Mouse (Mus musculus): ENCODE results near the gene Prl. TPM values are rescaled to one million over a fixed set of nuclear protein-coding genes. Genes with fewer than 3 reads are reported as not detected.
"Not testable (repeated sequence)": the region's sequence is repeated elsewhere in the genome, so short reads cannot be mapped to it uniquely, and the experiment has no call there.

Prl gene
- not detected in 2 replicates for polyA plus RNA-seq (2012; ENCODE audit: insufficient read depth, low replicate concordance)

DNA sequence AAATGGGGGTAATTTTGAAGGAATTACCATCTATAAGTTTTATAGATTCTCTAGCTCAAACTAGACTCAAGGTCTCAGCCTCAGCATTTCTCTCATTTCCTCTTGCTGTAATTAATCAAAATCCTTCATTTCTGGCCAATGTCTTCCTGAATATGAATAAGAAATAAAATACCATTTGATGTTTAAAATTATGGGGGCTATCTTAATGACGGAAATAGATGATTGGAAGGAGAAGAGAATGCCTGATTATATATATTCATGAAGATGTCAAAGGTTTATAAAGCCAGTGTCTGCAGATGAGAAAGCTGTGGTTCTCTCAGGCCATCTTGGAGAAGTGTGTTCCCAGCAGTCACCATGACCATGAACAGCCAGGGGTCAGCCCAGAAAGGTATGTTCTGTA, at the start of gene Prl:
Gene Prl (plus strand): TSS at position 301 of the 400 bp plus-strand sequence.
- no peak for TF ChIP-seq GATA1 (IDR thresholded peaks at IDR 0.05; ENCODE audit: borderline replicate concordance, low read length)
- TF ChIP-seq FLI1 (IDR thresholded peaks at IDR 0.05; ENCODE audit: low read length), result no peak

DNA sequence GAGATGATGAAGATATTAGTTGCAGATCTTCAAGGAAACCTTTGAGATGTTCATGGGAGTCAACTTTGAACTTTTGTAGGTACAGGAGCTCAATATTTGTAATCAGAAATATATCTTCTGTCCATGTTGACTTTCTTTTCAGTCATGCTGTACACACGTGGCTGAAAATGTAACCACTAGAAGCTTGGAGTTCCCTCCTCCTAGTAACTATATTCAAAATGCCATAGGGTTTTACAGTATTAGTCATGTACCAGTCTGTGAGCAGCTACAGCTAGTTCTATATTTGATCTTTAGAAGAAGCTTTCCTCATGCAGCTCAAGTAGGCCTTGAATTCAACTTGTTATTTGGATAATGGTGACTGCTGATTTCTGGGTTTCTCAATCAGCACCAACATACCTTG, 30.8 kb upstream of the Prl start:
- TF ChIP-seq FLI1 (IDR thresholded peaks at IDR 0.05; ENCODE audit: low read length) (no peak), GATA1 (IDR thresholded peaks at IDR 0.05; ENCODE audit: borderline replicate concordance, low read length) (no peak)
- H3K4me3 ChIP-seq (replicated peaks), result no peak overlapping the region
- no peaks in the 10 kb centered on the region for H3K4me1 ChIP-seq
- no peaks in the 10 kb centered on the region for H3K9me3 ChIP-seq
- no peaks in the 10 kb centered on the region for H3K36me3 ChIP-seq (replicated peaks; ENCODE audit: low read length)
- no peaks in the 10 kb centered on the region for H3K27me3 ChIP-seq (replicated peaks)

More for the DNA sequence above, at the start of gene Prl:
- Histone ChIP-seq H3K4me3 (replicated peaks) (no peak within 1 kb of the TSS), H3K36me3 (replicated peaks; ENCODE audit: low read length) (no peaks in the 10 kb centered on the region), H3K4me1 (no peaks in the 10 kb centered on the region), H3K27me3 (replicated peaks) (no peaks in the 10 kb centered on the region), H3K9me3 (no peaks in the 10 kb centered on the region)

- Histone ChIP-seq H3K27me3 (replicated peaks) (no peaks in the 10 kb centered on the region), H3K9me3 (no peaks in the 10 kb centered on the region), H3K36me3 (replicated peaks; ENCODE audit: low read length) (no peaks in the 10 kb centered on the region), H3K4me3 (replicated peaks) (no peak overlapping the region), H3K4me1 (no peaks in the 10 kb centered on the region)
- TF ChIP-seq GATA1 (IDR thresholded peaks at IDR 0.05; ENCODE audit: borderline replicate concordance, low read length), result no peak
- no peak for TF ChIP-seq FLI1 (IDR thresholded peaks at IDR 0.05; ENCODE audit: low read length)
Measured at GRCm38 (mm10) chr13:27027376-27027775, 30.0 kb upstream of the Prl start.

- Histone ChIP-seq H3K9me3 (no peaks in the 10 kb centered on the region), H3K4me3 (replicated peaks) (no peak overlapping the region), H3K27me3 (replicated peaks) (no peaks in the 10 kb centered on the region), H3K4me1 (no peaks in the 10 kb centered on the region), H3K36me3 (replicated peaks; ENCODE audit: low read length) (no peaks in the 10 kb centered on the region)
- no peak for TF ChIP-seq FLI1 (IDR thresholded peaks at IDR 0.05; ENCODE audit: low read length)
- no peak for TF ChIP-seq GATA1 (IDR thresholded peaks at IDR 0.05; ENCODE audit: borderline replicate concordance, low read length)
Measured at GRCm38 (mm10) chr13:27028501-27029240, 28.7 kb upstream of the Prl start.

- no peaks in the 10 kb centered on the region for H3K9me3 ChIP-seq
- no peaks in the 10 kb centered on the region for H3K36me3 ChIP-seq (replicated peaks; ENCODE audit: low read length)
- TF ChIP-seq GATA1 (IDR thresholded peaks at IDR 0.05; ENCODE audit: borderline replicate concordance, low read length) (no peak), FLI1 (IDR thresholded peaks at IDR 0.05; ENCODE audit: low read length) (no peak)
- H3K27me3 ChIP-seq (replicated peaks), result no peaks in the 10 kb centered on the region
- H3K4me3 ChIP-seq (replicated peaks), result no peak overlapping the region
- H3K4me1 ChIP-seq, result no peaks in the 10 kb centered on the region
Measured at GRCm38 (mm10) chr13:27031101-27031852, 26.1 kb upstream of the Prl start.

- H3K9me3 ChIP-seq, result no peaks in the 10 kb centered on the region
- H3K27me3 ChIP-seq (replicated peaks), result no peaks in the 10 kb centered on the region
Measured at GRCm38 (mm10) chr13:27031853-27032240, 25.5 kb upstream of the Prl start.

DNA sequence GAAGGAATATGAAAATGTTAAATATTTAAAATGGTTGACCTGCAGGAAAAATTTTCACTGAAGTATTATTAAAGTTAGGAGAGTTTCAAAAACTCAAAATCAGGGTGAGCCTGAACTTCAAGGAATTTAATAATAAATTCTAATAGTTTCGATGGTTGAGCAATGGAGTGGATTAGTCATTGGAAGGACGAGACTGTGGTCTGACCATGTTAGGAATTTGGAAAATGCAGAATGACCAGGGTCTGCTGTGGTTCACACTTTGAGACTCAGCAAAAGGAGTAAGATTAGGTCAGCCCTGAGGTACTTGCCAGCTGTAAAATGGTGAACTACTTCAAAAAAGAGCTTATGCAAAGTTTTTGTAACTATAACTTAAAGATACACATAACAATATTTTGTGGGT, 24.4 kb upstream of the Prl start:
- no peaks in the 10 kb centered on the region for H3K9me3 ChIP-seq
- H3K36me3 ChIP-seq (replicated peaks; ENCODE audit: low read length), result no peaks in the 10 kb centered on the region
- TF ChIP-seq GATA1 (IDR thresholded peaks at IDR 0.05; ENCODE audit: borderline replicate concordance, low read length), result no peak
- no peak for TF ChIP-seq FLI1 (IDR thresholded peaks at IDR 0.05; ENCODE audit: low read length)
- H3K27me3 ChIP-seq (replicated peaks), result no peaks in the 10 kb centered on the region
- no peaks in the 10 kb centered on the region for H3K4me1 ChIP-seq
- H3K4me3 ChIP-seq (replicated peaks), result no peak overlapping the region

More at GRCm38 (mm10) chr13:27031853-27032240, 25.5 kb upstream of the Prl start:
- no peak overlapping the region for H3K4me3 ChIP-seq (replicated peaks)
- no peaks in the 10 kb centered on the region for H3K36me3 ChIP-seq (replicated peaks; ENCODE audit: low read length)
- TF ChIP-seq FLI1 (IDR thresholded peaks at IDR 0.05; ENCODE audit: low read length) (no peak), GATA1 (IDR thresholded peaks at IDR 0.05; ENCODE audit: borderline replicate concordance, low read length) (no peak)
- H3K4me1 ChIP-seq, result no peaks in the 10 kb centered on the region

DNA sequence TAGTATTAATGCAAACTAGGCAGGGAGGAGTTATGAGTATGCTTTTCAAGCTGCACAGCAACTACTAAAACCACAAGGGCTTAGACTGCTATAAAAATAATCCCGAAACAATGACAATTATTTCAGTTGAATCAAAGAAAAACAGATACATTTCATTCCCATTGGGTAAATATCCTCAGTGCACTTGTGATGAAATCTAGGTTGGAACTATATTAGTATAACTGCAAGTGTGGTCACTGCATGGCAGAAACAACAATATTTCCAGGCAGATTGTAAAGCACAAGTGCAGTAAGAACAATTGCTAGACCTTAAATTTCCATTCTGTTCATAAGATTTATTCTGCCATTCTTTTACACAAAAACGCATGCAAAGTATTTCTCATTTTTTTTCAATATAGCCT, 15.2 kb upstream of the Prl start:
- no peak for TF ChIP-seq FLI1 (IDR thresholded peaks at IDR 0.05; ENCODE audit: low read length)
- TF ChIP-seq GATA1 (IDR thresholded peaks at IDR 0.05; ENCODE audit: borderline replicate concordance, low read length), result no peak

DNA sequence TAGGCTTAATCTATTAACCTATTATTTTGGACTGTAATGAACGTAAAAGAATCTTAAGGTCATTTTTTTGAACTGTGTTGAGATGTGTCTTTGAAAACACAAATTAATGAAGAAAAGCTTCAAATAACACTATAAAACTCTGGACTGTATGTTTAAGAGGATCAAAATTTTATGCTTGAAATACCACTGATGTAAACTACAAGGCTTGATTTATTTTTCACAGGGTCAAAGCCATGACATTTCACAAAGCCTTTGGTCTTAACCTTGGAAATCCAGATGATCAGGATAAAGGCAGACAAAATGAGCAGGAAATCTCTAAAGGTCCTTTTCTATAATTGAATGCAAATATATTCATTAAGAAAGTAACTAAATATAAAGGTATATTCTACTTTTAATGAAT, 14.0 kb upstream of the Prl start:
- Histone ChIP-seq H3K9me3 (no peaks in the 10 kb centered on the region), H3K27me3 (replicated peaks) (no peaks in the 10 kb centered on the region), H3K36me3 (replicated peaks; ENCODE audit: low read length) (no peaks in the 10 kb centered on the region), H3K4me1 (no peaks in the 10 kb centered on the region), H3K4me3 (replicated peaks) (no peak overlapping the region)
- TF ChIP-seq GATA1 (IDR thresholded peaks at IDR 0.05; ENCODE audit: borderline replicate concordance, low read length), result no peak
- no peak for TF ChIP-seq FLI1 (IDR thresholded peaks at IDR 0.05; ENCODE audit: low read length)

More for the DNA sequence above, 15.2 kb upstream of the Prl start:
- Histone ChIP-seq H3K36me3 (replicated peaks; ENCODE audit: low read length) (no peaks in the 10 kb centered on the region), H3K9me3 (no peaks in the 10 kb centered on the region), H3K27me3 (replicated peaks) (no peaks in the 10 kb centered on the region), H3K4me3 (replicated peaks) (no peak overlapping the region), H3K4me1 (no peaks in the 10 kb centered on the region)

GRCm38 (mm10) chr13:27059177-27059576, 1.8 kb downstream of the Prl start:
- Histone ChIP-seq H3K36me3 (replicated peaks; ENCODE audit: low read length) (no peaks in the 10 kb centered on the region), H3K9me3 (no peaks in the 10 kb centered on the region), H3K4me3 (replicated peaks) (no peak overlapping the region), H3K27me3 (replicated peaks) (no peaks in the 10 kb centered on the region), H3K4me1 (no peaks in the 10 kb centered on the region)
- TF ChIP-seq FLI1 (IDR thresholded peaks at IDR 0.05; ENCODE audit: low read length), result no peak
- no peak for TF ChIP-seq GATA1 (IDR thresholded peaks at IDR 0.05; ENCODE audit: borderline replicate concordance, low read length)

DNA sequence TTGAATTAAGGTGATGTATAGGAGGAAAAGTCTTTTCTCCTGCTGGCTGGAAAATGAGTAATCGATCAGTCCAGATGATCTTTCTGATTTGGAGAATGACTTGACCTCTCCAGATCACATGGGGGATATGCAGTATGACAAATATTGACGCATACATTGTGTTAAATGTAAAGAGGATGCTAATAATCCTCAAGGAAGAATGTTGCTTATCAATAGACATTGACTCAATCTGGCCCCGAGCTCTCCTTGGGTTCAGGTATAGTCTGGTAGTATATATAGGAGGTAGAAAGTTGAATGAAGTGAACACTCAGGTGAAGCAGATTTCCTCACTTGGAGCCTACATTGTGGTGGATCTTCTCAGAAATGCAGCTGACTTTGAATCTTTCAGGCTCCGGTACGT, 36.5 kb downstream of the Prl start, which contains the start of gene Prl3d1:
Gene Prl3d1 (plus strand): TSS at position 301 of the 400 bp plus-strand sequence.
- not testable (repeated sequence) for H3K27me3 ChIP-seq (replicated peaks); H3K9me3 ChIP-seq; H3K4me1 ChIP-seq; H3K4me3 ChIP-seq (replicated peaks); H3K36me3 ChIP-seq (replicated peaks; ENCODE audit: low read length)

Measured in megakaryocyte, embryonic 14.5 days (primary cell).